Mouse (Mus musculus) heart, adult 8-10 months (tissue): Measurements from ENCODE around the gene A530032D15Rik. TPM values are rescaled to one million over a fixed set of nuclear protein-coding genes. Genes with fewer than 3 reads are reported as not detected.
"Not testable (repeated sequence)": the region's sequence is repeated elsewhere in the genome, so short reads cannot be mapped to it uniquely, and the experiment has no call there.

Experiments used
- DNase-seq: peaks from one replicate; pipeline ENCODE4 v3.0.0; 2022; ENCODE audit warnings: low spot score
- total RNA-seq, 4 experiments: library from RNA; stranded (reverse); gene quantifications; 2 replicates each; pipeline ENCODE4 v1.2.4; 2022

The A530032D15Rik gene
- total RNA-seq, 4 experiments from 2014 or later: 0.30 to 0.53 TPM; not detected in 2

DNA sequence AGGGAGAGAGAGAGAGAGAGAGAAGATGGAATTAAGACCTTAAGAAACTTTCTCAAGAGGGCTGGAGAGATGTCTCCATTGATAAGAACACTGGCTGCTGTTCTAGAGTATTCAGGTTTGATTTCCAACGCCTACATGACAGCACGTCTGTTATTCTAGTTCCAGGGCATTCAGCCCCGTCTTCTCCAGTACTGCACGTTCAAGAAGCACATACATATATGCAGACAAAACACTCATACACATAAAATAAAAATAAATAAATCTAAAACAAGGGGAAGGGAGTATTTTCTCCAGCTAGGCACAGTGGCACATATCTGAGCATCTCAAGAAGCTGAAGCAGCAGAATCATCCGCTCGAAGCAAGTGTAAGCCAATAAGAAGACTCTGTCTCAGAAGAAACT lies 73.9 kb downstream of the A530032D15Rik start:
- DNase-seq: not testable (repeated sequence)

DNA sequence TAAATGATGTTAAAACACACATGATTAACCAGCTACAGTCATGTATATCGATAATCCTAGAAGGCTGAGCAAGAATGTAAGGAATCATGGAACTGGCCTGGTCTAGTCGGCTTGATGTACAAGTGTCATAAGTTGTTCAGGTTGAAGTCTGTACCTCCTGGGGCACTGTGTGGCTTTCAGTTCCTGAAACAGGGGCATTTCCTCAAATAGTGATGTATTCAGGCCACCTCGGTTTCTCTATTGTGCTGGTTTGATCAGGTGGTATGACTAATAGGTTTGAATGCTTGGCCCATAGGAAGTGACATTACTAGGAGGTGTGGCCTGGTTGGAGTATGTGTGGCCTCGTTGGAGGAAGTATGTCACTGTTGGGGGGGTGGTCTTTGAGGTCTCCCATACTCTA lies 75.3 kb downstream of the A530032D15Rik start:
- not testable (repeated sequence) for DNase-seq

DNA sequence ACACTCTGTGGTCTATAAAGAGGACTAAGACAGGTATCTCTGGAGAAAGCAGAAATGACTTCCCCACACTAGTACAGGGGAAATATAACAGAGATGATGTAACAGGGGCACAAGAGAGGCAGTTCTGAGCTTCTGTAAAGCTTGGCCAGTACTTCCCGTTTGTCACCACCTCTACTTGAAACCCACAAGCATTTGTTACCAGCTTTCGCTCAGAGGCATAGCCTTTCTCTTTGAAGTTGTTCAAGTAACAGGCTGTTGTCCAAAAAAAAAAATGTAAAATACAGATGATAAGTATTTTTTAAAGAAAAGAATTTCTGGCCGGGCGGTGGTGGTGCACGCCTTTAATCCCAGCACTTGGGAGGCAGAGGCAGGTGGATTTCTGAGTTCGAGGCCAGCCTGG lies 76.0 kb downstream of the A530032D15Rik start:
- not testable (repeated sequence) for DNase-seq

Other genes with a start within 250 kb of the A530032D15Rik start
- under 1 TPM in 3 of 4 experiments, not detected in 1; 0.09 to 0.20 (median 0.11) TPM for gene Slc16a14, start 174.7 kb downstream of the A530032D15Rik start, total RNA-seq
- gene Gm10553, start 9.7 kb downstream of the A530032D15Rik start, total RNA-seq: not detected
- gene C130026I21Rik, start 160.7 kb upstream of the A530032D15Rik start, total RNA-seq: 1 to 10 TPM in 2 of 4 experiments, under 1 TPM in 2; 0.60 to 4.6 (median 1.7) TPM